Mouse (Mus musculus) megakaryocyte-erythroid progenitor cell, adult 5-6 weeks (primary cell): ENCODE measurements around the gene Fkbp5. TPM values are rescaled to one million over a fixed set of nuclear protein-coding genes. Genes with fewer than 3 reads are reported as not detected.
"Not testable (repeated sequence)": the region's sequence is repeated elsewhere in the genome, so short reads cannot be mapped to it uniquely, and the experiment has no call there.

Experiments used
- ATAC-seq: replicated peaks from 2 replicates; pipeline ENCODE4 v1.8.0; 2016; ENCODE audit warnings: mild to moderate bottlenecking, inconsistent platforms; ENCODE audit not compliant: severe bottlenecking, poor library complexity, low FRiP score, low TSS enrichment
- total RNA-seq, 2 experiments: library from RNA; stranded (forward) in 1 of 2; stranded (reverse) in 1 of 2; fragments of 200-1000, 215-1000 nt in 1 of 2; fragments of >200 nt in 1 of 2; fragmentation: Nextera tagmentation in 1 of 2; gene quantifications; 2 replicates each; pipeline ENCODE4 v1.2.3; 2014 to 2017

The Fkbp5 gene
- total RNA-seq, 2 experiments from 2014 or later, result 19.8 to 19.9 TPM

GRCm38 (mm10) chr17:28433029-28433428 lies 84.3 kb downstream of the Fkbp5 start:
- ATAC-seq, result no peak

- 0 out of 2 replicates have a peak, but pooled peaks have one; percentile 34 for ATAC-seq
Observed at GRCm38 (mm10) chr17:28431931-28432335, 85.4 kb downstream of the Fkbp5 start.

GRCm38 (mm10) chr17:28431038-28431437 lies 86.3 kb downstream of the Fkbp5 start:
- ATAC-seq, result no peak

- no peak for ATAC-seq
Observed at GRCm38 (mm10) chr17:28428474-28429258, 88.7 kb downstream of the Fkbp5 start.

GRCm38 (mm10) chr17:28427666-28428065 lies 89.7 kb downstream of the Fkbp5 start:
- no peak for ATAC-seq

- ATAC-seq, result no peak
Observed at GRCm38 (mm10) chr17:28424373-28424772, 93.0 kb downstream of the Fkbp5 start.

- no peak for ATAC-seq
Observed at GRCm38 (mm10) chr17:28421071-28421470, 96.3 kb downstream of the Fkbp5 start.

GRCm38 (mm10) chr17:28420229-28421051 lies 96.9 kb downstream of the Fkbp5 start:
- ATAC-seq, result no peak

GRCm38 (mm10) chr17:28419636-28420035 lies 97.7 kb downstream of the Fkbp5 start:
- no peak for ATAC-seq

- ATAC-seq, result no peak
Observed at GRCm38 (mm10) chr17:28418954-28419353, 98.4 kb downstream of the Fkbp5 start.

GRCm38 (mm10) chr17:28418481-28418880 lies 98.8 kb downstream of the Fkbp5 start:
- ATAC-seq, result not testable (repeated sequence)

- no peak for ATAC-seq
Observed at GRCm38 (mm10) chr17:28417771-28418170, 99.6 kb downstream of the Fkbp5 start.

- ATAC-seq, result no peak
Observed at GRCm38 (mm10) chr17:28415271-28415670, 102.1 kb downstream of the Fkbp5 start.

GRCm38 (mm10) chr17:28411381-28411960 lies 105.9 kb downstream of the Fkbp5 start:
- ATAC-seq, result no peak

- no peak for ATAC-seq
Observed at GRCm38 (mm10) chr17:28410731-28411130, 106.6 kb downstream of the Fkbp5 start.

- ATAC-seq, result no peak
Observed at GRCm38 (mm10) chr17:28408251-28408918, 108.9 kb downstream of the Fkbp5 start.

- ATAC-seq, result peak; percentile 92
Observed at GRCm38 (mm10) chr17:28407418-28408250, 109.7 kb downstream of the Fkbp5 start.

- ATAC-seq, result no peak
Observed at GRCm38 (mm10) chr17:28406471-28406870, 110.9 kb downstream of the Fkbp5 start.

GRCm38 (mm10) chr17:28404745-28405144 lies 112.6 kb downstream of the Fkbp5 start:
- ATAC-seq, result not testable (repeated sequence)
